Mouse (Mus musculus): ENCODE results near the gene Cfap73. TPM values are rescaled to one million over a fixed set of nuclear protein-coding genes. Genes with fewer than 3 reads are reported as not detected.

The Cfap73 gene
- polyA plus RNA-seq (2017; shearing (Covaris generic)), result not detected

DNA sequence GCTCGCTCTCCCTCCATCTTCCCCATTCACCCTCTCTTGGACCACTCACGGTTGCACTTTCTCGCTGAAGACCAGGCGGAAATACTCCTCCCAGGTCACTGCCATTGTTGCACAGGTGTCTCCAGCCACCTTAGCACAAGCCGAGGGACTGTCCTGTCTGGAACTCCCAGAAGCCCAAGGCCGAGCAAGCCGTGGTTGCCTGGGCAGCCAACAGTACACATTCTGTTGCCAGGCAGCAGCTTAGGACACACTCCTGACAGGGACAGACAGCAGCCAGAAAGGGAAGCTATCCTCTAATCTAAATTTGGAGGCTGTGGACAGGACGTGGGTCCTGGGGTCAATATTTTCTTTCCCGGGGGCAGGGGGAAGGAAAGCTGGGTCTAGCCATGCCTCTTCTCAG lies at the start of gene Cfap73:
Cfap73 (minus strand) TSS at position 105 of the 400 bp plus-strand sequence.

DNA sequence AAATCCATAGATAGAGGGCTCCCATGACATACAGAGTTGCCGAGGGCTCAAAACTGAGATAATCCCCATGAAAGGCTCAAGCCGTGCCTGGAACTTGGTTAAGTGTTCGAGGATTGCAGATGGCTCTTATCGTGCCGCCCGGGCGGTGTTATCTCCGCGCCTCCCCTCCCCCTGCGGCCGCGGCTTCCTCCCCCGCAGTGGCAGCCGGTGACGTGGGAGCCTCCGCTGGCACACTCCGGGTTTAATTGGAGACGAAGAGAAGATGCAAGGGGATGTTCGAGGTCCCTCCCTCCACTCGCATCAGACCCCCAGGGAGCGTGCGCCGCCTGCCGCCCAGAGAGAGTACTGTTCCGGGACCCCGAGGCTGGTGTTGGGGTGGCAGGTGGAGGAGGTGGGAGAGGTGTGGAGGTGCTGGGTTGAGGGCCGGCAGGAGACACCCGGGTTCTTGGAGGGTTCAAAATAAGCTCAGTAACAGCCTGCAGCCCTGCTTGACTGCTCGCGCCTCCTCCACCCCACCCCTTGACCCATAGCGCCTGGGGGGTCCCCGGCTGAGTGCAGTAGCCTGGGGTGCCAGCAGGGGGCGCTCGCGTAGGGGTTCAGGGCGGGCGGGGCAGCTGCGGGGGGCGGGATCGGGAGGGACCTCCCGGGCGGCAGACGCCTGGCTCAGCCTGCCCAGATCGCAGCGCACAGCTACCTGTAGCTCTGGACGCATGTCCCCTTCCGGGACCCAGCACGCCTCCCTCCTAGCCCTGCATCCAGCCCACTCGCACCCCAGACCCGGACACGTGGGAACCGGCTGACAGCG lies 14.7 kb upstream of the Cfap73 start, which contains the start of gene Rasal1:
Rasal1 (plus strand) TSS at position 244 of the 805 bp plus-strand sequence.

DNA sequence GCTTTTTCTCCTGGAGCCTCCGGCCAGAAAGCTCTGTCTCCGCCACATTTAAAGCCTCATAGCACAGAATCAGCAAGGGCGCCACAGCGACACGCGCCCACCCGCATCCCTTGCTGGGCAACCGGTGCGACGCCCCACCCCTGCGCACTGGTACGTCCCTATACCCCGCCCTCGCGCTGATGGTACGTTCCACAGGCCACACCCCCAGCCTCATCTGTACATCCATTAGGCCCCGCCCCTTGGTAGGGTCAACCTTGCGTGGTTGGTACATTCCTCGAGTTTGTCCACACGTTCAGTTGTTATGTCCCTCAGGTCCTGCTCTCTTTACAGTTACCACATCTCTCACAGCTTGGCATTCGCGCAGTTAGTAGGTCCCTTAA lies 21.6 kb downstream of the Cfap73 start, which contains the start of the genes Rita1 and Ddx54:
Rita1 (minus strand) TSS at position 148 of the 380 bp plus-strand sequence.
Ddx54 (plus strand) TSS at position 298 of the 380 bp plus-strand sequence.

DNA sequence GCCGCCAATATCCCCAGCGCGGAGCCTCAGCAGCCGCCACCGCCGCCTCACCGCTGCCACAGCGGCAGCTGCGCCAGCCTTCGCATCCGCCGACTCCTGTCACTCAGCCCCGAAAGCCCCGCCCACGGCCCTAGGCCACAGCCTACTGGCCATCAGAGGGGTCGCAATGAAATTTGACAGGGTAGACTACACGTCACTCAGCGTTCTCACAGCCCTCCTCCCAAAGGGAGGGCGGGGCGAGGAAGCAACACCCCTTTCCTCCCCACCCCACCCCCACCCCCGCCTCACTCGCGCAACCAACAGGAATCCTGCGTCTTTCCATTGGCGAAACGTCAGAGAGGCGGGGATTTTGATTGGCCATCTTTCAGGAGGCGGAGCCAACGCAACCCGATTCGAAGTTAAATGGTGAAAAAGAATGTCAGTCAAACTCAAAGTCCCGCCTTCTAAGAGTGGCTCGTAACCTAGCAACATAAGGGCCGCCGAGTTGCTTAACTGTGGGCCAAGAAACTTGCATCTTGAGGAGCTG lies 45.4 kb downstream of the Cfap73 start, which contains the start of the genes Tpcn1 and Iqcd:
Tpcn1 (minus strand) TSS at position 105 of the 526 bp plus-strand sequence.
Iqcd (plus strand) TSS at position 448 of the 526 bp plus-strand sequence.

Other genes starting within 250 kb of the Cfap73 start
- gene Lhx5, start 202.5 kb downstream of the Cfap73 start, polyA plus RNA-seq (2017; shearing (Covaris generic)), result not detected
- not detected for gene Sdsl, start 161.4 kb downstream of the Cfap73 start, polyA plus RNA-seq (2017; shearing (Covaris generic))
- not detected for gene Sds, start 157.7 kb downstream of the Cfap73 start, polyA plus RNA-seq (2017; shearing (Covaris generic))
- 20.0 TPM for gene Plbd2, start 130.6 kb downstream of the Cfap73 start, polyA plus RNA-seq (2017; shearing (Covaris generic))
- 8.4 TPM for gene Slc8b1, start 123.1 kb downstream of the Cfap73 start, polyA plus RNA-seq (2017; shearing (Covaris generic))
- 13.6 TPM for gene Tpcn1, start 45.6 kb downstream of the Cfap73 start, polyA plus RNA-seq (2017; shearing (Covaris generic))
- gene Iqcd, start 45.2 kb downstream of the Cfap73 start, polyA plus RNA-seq (2017; shearing (Covaris generic)), result 0.90 TPM
- gene Rita1, start 21.6 kb downstream of the Cfap73 start, polyA plus RNA-seq (2017; shearing (Covaris generic)), result 4.0 TPM
- 87.2 TPM for gene Ddx54, start 21.5 kb downstream of the Cfap73 start, polyA plus RNA-seq (2017; shearing (Covaris generic))
- gene Rasal1, start 14.6 kb upstream of the Cfap73 start, polyA plus RNA-seq (2017; shearing (Covaris generic)), result 8.6 TPM
- gene Dtx1, start 77.7 kb upstream of the Cfap73 start, polyA plus RNA-seq (2017; shearing (Covaris generic)), result 118 TPM
- gene Oas2, start 115.6 kb upstream of the Cfap73 start, polyA plus RNA-seq (2017; shearing (Covaris generic)), result 3.9 TPM
- gene Oas3, start 143.4 kb upstream of the Cfap73 start, polyA plus RNA-seq (2017; shearing (Covaris generic)), result 3.4 TPM
- gene Oas1e, start 161.3 kb upstream of the Cfap73 start, polyA plus RNA-seq (2017; shearing (Covaris generic)), result not detected
- gene Oas1c, start 178.3 kb upstream of the Cfap73 start, polyA plus RNA-seq (2017; shearing (Covaris generic)), result 5.8 TPM
- not detected for gene Oas1f, start 213.1 kb upstream of the Cfap73 start, polyA plus RNA-seq (2017; shearing (Covaris generic))
- not detected for gene Oas1h, start 227.2 kb upstream of the Cfap73 start, polyA plus RNA-seq (2017; shearing (Covaris generic))